Mouse (Mus musculus) hindbrain, embryonic 16.5 days (tissue): ENCODE data around the gene Gipc2. TPM values are rescaled to one million over a fixed set of nuclear protein-coding genes. Genes with fewer than 3 reads are reported as not detected.
A peak's percentile ranks its signal among the peaks of the same experiment; 100 is the strongest.
"Not testable (repeated sequence)": the region's sequence is repeated elsewhere in the genome, so short reads cannot be mapped to it uniquely, and the experiment has no call there.

Experiments used
- ATAC-seq: fragments of 200-750 bp; cut with Nextera tagmentation; 2 replicates; pipeline ENCODE4 v1.8.0; 2017; ENCODE audit warnings: moderate TSS enrichment, moderate library complexity
- H3K27ac ChIP-seq: fragments of 300-500 bp; sonication (generic); 2 replicates; pipeline ENCODE4 v1.5.1; 2014; ENCODE audit warnings: low read depth, mild to moderate bottlenecking, control low read depth, low read length, moderate library complexity
- H3K27me3 ChIP-seq: fragments of 300-500 bp; sonication (generic); replicated peaks from 2 replicates; pipeline ENCODE4 v1.6.1; 2014; ENCODE audit warnings: low read length; ENCODE audit not compliant: control insufficient read depth, insufficient read depth
- H3K36me3 ChIP-seq: fragments of 300-500 bp; sonication (generic); 2 replicates; pipeline ENCODE4 v1.6.1; 2014; ENCODE audit warnings: mild to moderate bottlenecking, low read length, moderate library complexity, mixed read lengths; ENCODE audit not compliant: control insufficient read depth, insufficient read depth
- H3K4me1 ChIP-seq: fragments of 300-500 bp; sonication (generic); 2 replicates; pipeline ENCODE4 v1.6.1; 2014; ENCODE audit warnings: low read depth, low read length; ENCODE audit not compliant: control insufficient read depth, insufficient read depth
- H3K4me2 ChIP-seq: fragments of 300-500 bp; sonication (generic); 2 replicates; pipeline ENCODE4 v1.6.1; 2014; ENCODE audit warnings: mild to moderate bottlenecking, low read length, control low read depth, moderate library complexity
- H3K4me3 ChIP-seq: fragments of 300-500 bp; sonication (generic); 2 replicates; pipeline ENCODE4 v1.5.1; 2014; ENCODE audit warnings: mild to moderate bottlenecking, low read length, control low read depth, moderate library complexity
- H3K9ac ChIP-seq: fragments of 300-500 bp; sonication (generic); 2 replicates; pipeline ENCODE4 v1.6.1; 2014; ENCODE audit warnings: low read depth, mild to moderate bottlenecking, control low read depth, low read length, moderate library complexity
- H3K9me3 ChIP-seq: fragments of 300-500 bp; sonication (generic); 2 replicates; pipeline ENCODE4 v1.6.1; 2014; ENCODE audit warnings: mild to moderate bottlenecking, low read length, moderate library complexity; ENCODE audit not compliant: control insufficient read depth
- WGBS: fragments of 180-500 bp; shearing (Covaris S2); extraction: QIAGEN DNeasy Blood & Tissue Kit; methylation state at CpG from one replicate; pipeline ENCODE4 v1.1.7; 2014; 5-methylcytosine and 5-hydroxymethylcytosine counted together
- polyA plus RNA-seq: library from polyadenylated mRNA; unstranded; fragments of >200 nt; fragmentation: Nextera tagmentation; extraction: Ambion mirVana; gene quantifications from 2 replicates; pipeline ENCODE4 v1.2.1, GENCODE M21; 2015

The Gipc2 gene
- polyA plus RNA-seq, 1 experiment from 2014 or later, result 11.9 TPM

DNA sequence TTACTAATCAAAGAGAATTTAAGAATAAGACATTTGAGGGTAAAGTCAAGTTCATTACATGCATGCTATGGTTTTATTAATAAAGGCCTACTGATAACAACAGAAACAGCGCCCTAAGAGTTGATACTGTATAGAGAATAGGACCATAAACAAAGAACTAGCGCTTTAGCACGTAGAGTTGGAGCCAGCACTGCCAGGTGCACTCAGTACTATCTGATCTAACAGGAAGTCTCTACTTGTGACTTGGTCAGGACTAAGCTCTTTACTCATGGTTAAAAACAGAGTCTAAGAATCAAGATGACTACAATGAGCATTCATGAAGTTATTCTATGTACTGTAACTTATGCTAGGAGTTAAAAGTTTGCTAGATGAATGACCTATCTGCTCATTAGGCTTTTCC is 38.5 kb upstream of the Gipc2 start:
- Histone ChIP-seq H3K4me3 (no peak overlapping the region), H3K9ac (no peak overlapping the region), H3K27ac (no peak overlapping the region), H3K36me3 (no peaks in the 10 kb centered on the region), H3K9me3 (no peaks in the 10 kb centered on the region), H3K4me1 (peaks cover 3% of the 10 kb centered on the region), H3K27me3 (no peaks in the 10 kb centered on the region), H3K4me2 (no peak overlapping the region)
- no peak for ATAC-seq
- 93% methylated on average over 3 of the region's 3 CpGs for WGBS

DNA sequence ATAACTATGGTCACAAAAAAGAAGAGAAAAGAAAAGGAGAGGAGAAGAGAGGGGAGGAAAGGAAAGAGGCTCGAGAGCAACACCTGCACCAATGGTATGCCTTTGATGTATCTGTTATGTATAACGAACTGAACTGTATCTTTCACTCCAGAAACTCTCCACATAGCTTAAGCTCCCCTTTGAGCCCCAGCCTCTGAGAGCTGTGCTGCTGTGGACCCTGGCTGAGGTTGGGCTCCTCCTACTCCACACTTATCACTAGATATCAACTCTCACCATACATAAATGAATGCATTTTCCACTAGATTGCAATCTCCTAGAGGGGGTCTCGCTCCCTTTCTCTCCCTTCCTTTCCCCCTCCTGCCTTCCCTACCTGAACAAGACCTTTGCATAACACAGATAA is 38.0 kb upstream of the Gipc2 start:
- no peak overlapping the region for H3K9ac ChIP-seq
- H3K27me3 ChIP-seq, result no peaks in the 10 kb centered on the region
- H3K36me3 ChIP-seq, result no peaks in the 10 kb centered on the region
- no peak overlapping the region for H3K4me3 ChIP-seq
- H3K27ac ChIP-seq, result no peak overlapping the region
- no peak for ATAC-seq
- H3K4me1 ChIP-seq, result peaks cover 1% of the 10 kb centered on the region
- no peaks in the 10 kb centered on the region for H3K9me3 ChIP-seq
- H3K4me2 ChIP-seq, result no peak overlapping the region
- 67% methylated on average over 3 of the region's 3 CpGs for WGBS

GRCm38 (mm10) chr3:152203411-152203810 is 37.4 kb upstream of the Gipc2 start:
- Histone ChIP-seq H3K4me2 (no peak overlapping the region), H3K4me3 (no peak overlapping the region), H3K36me3 (no peaks in the 10 kb centered on the region), H3K27ac (no peak overlapping the region), H3K9me3 (no peaks in the 10 kb centered on the region), H3K27me3 (no peaks in the 10 kb centered on the region), H3K9ac (no peak overlapping the region), H3K4me1 (no peaks in the 10 kb centered on the region)
- no peak for ATAC-seq
- WGBS, result 92% methylated on average over 6 of the region's 6 CpGs

DNA sequence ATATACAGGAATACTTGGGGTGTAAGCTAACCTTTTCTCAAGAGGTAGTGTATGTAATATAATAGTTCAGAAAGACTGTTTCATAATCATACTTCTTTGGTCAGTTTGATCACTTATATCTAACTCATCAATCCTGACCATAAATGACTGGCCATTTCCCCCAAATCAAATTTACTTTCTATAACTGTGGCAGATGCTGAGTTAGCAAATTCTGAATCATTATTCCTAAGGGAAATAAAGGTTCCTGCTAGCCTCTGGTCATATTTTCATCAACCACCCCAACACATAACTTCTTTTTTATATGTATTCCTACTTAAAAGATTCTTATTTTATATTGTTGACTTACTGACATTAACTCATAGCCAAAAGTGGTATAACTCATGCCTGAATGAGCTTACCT is 36.9 kb upstream of the Gipc2 start:
- no peak for ATAC-seq
- H3K36me3 ChIP-seq, result no peaks in the 10 kb centered on the region
- no peak overlapping the region for H3K4me2 ChIP-seq
- no peak overlapping the region for H3K27ac ChIP-seq
- no peak overlapping the region for H3K9ac ChIP-seq
- no peaks in the 10 kb centered on the region for H3K4me1 ChIP-seq
- no peak overlapping the region for H3K4me3 ChIP-seq
- no peaks in the 10 kb centered on the region for H3K27me3 ChIP-seq
- no peaks in the 10 kb centered on the region for H3K9me3 ChIP-seq

DNA sequence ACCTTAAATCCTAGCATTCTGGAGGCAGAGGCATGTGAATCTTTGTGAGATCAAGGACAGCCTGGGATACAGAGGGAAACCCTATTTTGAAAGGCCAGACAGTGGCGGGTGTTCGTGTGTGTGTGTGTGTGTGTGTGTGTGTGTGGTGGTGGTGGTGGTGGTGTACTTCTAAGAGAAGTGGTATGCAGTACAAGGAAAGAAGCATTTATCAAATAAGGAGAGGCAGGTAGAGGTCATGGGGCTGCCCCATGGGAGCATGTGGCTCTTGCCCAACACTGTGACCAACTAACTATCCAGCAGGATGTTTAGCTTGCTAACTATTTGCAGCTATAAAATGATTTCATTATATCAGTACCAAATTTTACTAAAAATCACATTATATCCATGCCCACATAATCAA is 35.6 kb upstream of the Gipc2 start:
- Histone ChIP-seq H3K4me2 (no peak overlapping the region), H3K4me3 (no peak overlapping the region), H3K9ac (no peak overlapping the region), H3K27ac (no peak overlapping the region), H3K27me3 (no peaks in the 10 kb centered on the region), H3K9me3 (no peaks in the 10 kb centered on the region), H3K4me1 (no peaks in the 10 kb centered on the region), H3K36me3 (no peaks in the 10 kb centered on the region)
- 74% methylated on average over 2 of the region's 2 CpGs for WGBS
- ATAC-seq, result no peak

DNA sequence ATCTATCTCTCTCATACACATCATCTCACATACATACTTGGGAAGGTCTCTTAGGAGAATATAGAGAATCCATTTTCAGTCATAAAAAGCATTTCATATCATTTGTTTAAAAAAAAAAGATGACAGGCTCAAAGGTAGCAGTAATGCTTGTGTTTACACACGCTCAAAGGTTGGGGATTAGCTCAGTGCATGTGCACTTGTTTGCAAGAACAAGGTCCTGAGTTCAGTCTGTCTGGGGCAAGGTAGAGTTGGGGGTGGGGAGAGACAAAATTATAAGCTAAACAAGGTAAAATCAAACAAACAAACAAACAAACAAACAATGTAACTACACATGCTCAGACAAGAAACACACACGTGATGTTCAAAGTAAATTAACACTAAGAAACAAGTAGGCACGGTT is 35.2 kb upstream of the Gipc2 start:
- Histone ChIP-seq H3K9me3 (no peaks in the 10 kb centered on the region), H3K4me2 (no peak overlapping the region), H3K36me3 (no peaks in the 10 kb centered on the region), H3K27me3 (no peaks in the 10 kb centered on the region), H3K27ac (no peak overlapping the region), H3K4me3 (no peak overlapping the region), H3K9ac (no peak overlapping the region), H3K4me1 (no peaks in the 10 kb centered on the region)
- WGBS, result 94% methylated on average over 3 of the region's 3 CpGs
- no peak for ATAC-seq

GRCm38 (mm10) chr3:152199125-152199524 is 33.1 kb upstream of the Gipc2 start:
- Histone ChIP-seq H3K4me3 (no peak overlapping the region), H3K27me3 (no peaks in the 10 kb centered on the region), H3K9me3 (no peaks in the 10 kb centered on the region), H3K4me2 (no peak overlapping the region), H3K9ac (no peak overlapping the region), H3K27ac (no peak overlapping the region), H3K36me3 (no peaks in the 10 kb centered on the region), H3K4me1 (no peaks in the 10 kb centered on the region)
- ATAC-seq, result no peak
- 68% methylated on average over 3 of the region's 3 CpGs for WGBS

DNA sequence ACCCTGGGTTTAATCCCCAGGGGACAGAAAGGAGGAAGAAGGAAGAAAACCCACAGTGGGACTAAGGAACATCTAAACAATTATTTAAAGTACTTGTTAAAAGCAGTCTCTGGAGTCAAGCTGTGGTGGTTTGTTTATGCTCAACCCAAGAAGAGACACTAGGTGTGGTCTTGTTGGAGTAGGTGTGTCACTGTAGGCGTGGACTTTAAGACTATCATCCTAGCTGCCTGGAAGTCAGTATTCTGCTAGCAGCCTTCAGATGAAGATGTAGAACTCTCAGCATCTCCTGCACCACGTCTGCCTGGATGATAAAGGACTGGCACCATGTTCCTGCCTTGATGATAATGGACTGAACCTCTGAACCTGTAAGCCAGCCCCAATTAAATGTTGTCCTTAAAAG is 31.2 kb upstream of the Gipc2 start:
- not testable (repeated sequence) for H3K4me3 ChIP-seq, H3K27me3 ChIP-seq, H3K9ac ChIP-seq, H3K9me3 ChIP-seq, H3K36me3 ChIP-seq, H3K27ac ChIP-seq, H3K4me2 ChIP-seq, ATAC-seq, H3K4me1 ChIP-seq
- WGBS, result 47% methylated on average over 2 of the region's 2 CpGs

- Histone ChIP-seq H3K36me3 (no peaks in the 10 kb centered on the region), H3K27ac (peak overlapping the region; percentile 81), H3K4me3 (peak overlapping the region; percentile 51), H3K27me3 (no peaks in the 10 kb centered on the region), H3K4me1 (peaks cover 12% of the 10 kb centered on the region), H3K9ac (peak overlapping the region; percentile 59), H3K4me2 (peak overlapping the region; percentile 53), H3K9me3 (no peaks in the 10 kb centered on the region)
- ATAC-seq, result peak; percentile 99
- 1% methylated on average over 17 of the region's 17 CpGs for WGBS
Measured at GRCm38 (mm10) chr3:152193635-152194097, 27.6 kb upstream of the Gipc2 start.

DNA sequence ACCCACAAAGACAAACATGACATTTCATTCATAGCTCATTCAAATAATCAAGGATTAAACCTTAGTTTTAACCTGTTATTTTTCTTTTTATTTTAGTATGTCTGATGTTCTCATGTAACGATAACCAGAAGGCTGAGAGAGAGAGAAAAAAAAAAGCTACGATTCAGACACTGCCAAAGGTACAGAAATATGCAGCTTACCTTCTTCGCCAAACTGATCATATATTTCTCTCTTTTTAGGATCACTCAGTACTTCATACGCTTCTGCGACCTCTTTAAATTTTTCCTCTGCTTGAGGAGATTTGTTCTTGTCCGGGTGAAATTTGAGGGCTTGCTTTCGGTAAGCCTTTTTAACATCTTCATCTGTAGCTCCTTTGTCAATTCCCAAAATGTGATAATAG is 27.1 kb upstream of the Gipc2 start:
- Histone ChIP-seq H3K27ac (peak overlapping the region; percentile 81), H3K9ac (peak overlapping the region; percentile 59), H3K27me3 (no peaks in the 10 kb centered on the region), H3K4me2 (peak overlapping the region; percentile 53), H3K36me3 (no peaks in the 10 kb centered on the region), H3K4me3 (peak overlapping the region; percentile 51), H3K9me3 (no peaks in the 10 kb centered on the region), H3K4me1 (peaks cover 12% of the 10 kb centered on the region)
- ATAC-seq, result no peak
- WGBS, result 7% methylated on average over 7 of the region's 7 CpGs
